Mouse (Mus musculus): ENCODE measurements around the gene Wdr4.

- TF ChIP-seq CTCF (conservative IDR thresholded peaks at IDR 0.05; ENCODE audit: low read length) = no peak
- no peak for TF ChIP-seq POU5F1 (IDR thresholded peaks at IDR 0.05; ENCODE audit: borderline replicate concordance, low read length)
- no peak for TF ChIP-seq NANOG (IDR thresholded peaks at IDR 0.05; ENCODE audit: borderline replicate concordance, low read length)
Observed at GRCm38 (mm10) chr17:31445061-31445731, 74.6 kb downstream of the Wdr4 start.

All from E14TG2a.4 (cell line).